Mouse (Mus musculus): ENCODE results near the gene Gm11060. TPM values are rescaled to one million over a fixed set of nuclear protein-coding genes. Genes with fewer than 3 reads are reported as not detected.

The Gm11060 gene
- polyA plus RNA-seq, 1 experiment from 2014 or later, result not detected

DNA sequence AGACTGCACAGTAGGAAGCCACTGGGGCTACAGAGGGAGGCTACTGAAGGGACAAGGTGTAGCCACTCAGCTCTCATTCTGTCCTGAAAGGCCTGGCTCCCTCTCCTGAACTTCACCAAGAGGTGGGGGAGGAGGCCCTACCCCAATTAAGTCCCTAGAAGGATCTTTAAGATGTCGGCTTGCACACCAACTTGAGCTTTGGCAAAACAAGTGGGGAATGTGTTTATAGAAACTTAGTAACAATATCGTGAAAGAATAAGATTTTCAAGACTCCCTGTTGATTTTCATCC is 39.9 kb downstream of the Gm11060 start:
- Histone ChIP-seq H3K9me3 (no peaks in the 10 kb centered on the region), H3K4me1 (replicated peaks) (peaks cover 16% of the 10 kb centered on the region), H3K27ac (no peak overlapping the region), H3K9ac (replicated peaks) (no peak overlapping the region), H3K27me3 (peaks cover 98% of the 10 kb centered on the region), H3K4me2 (replicated peaks) (no peak overlapping the region), H3K4me3 (replicated peaks) (no peak overlapping the region), H3K36me3 (no peaks in the 10 kb centered on the region)
- no peak for ATAC-seq
- WGBS, result 4% methylated on average over 2 of the region's 2 CpGs

DNA sequence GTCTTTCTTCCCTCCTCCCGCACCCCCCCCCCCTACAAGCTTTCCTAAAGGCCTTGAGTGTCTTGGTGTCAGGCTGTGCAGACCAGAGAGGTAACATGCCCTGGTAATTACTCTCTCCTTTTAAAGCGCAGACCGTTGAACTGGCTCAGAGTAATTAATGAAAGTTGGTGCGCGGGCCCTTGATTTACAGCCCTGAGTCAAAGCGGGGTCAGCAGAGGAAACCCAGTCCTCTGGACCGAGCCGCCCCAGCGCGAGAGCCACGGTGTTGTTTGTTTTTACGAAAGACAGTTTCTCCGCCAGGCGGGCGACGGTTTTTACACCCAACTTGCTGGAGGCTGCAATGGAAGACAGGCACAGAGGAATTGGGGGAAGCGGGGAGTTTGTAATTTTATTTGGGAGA is 40.5 kb downstream of the Gm11060 start:
- H3K4me3 ChIP-seq (replicated peaks), result no peak overlapping the region
- no peak overlapping the region for H3K27ac ChIP-seq
- no peak for ATAC-seq
- under 1% methylated on average over 17 of the region's 17 CpGs for whole genome bisulfite sequencing
- peaks cover 11% of the 10 kb centered on the region; the same call in 1 of the 2 replicates for H3K4me1 ChIP-seq (replicated peaks)
- H3K27me3 ChIP-seq, result peaks cover 98% of the 10 kb centered on the region
- H3K9me3 ChIP-seq, result no peaks in the 10 kb centered on the region
- no peak overlapping the region for H3K9ac ChIP-seq (replicated peaks)
- no peaks in the 10 kb centered on the region for H3K36me3 ChIP-seq
- no peak overlapping the region for H3K4me2 ChIP-seq (replicated peaks)

DNA sequence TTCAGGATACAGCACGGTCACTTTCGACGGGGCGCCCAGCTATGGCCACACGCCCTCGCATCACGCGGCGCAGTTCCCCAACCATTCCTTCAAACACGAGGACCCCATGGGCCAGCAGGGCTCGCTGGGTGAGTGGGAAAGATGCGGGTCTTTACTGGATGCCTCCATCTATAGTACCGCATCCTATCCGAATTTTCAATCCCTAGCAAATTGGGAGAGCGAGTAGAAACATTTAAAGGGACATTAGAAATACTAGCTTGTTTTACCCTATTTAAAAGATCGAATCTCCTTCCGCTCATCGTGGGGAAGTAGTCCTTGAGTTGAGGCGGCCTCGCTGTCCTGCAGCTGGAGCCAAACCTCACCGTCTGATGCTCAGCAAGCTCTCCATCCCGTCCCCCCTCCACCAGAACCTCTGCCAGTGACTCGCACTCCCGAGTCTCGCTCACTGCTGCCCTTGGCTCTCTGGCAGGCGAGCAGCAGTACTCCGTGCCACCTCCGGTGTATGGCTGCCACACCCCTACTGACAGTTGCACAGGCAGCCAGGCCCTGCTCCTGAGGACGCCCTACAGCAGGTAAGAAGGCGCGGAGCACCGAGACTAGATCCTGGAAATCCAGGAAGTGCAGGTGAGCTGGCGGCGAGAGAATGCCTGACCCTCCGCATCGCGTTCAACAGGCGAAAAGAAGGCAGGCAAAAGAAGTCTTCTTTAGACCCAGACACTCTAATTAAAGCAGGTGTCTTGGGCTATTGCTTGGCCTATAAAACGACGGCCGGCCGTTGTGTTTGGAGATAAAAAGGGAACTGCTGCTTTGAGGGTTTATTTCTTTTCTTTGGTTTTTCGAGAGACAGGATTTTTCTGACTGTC is 41.3 kb downstream of the Gm11060 start:
- Histone ChIP-seq H3K4me3 (replicated peaks) (no peak overlapping the region), H3K27me3 (peaks cover 99% of the 10 kb centered on the region), H3K4me1 (replicated peaks) (peaks cover 9% of the 10 kb centered on the region; the same call in 1 of the 2 replicates), H3K4me2 (replicated peaks) (no peak overlapping the region), H3K36me3 (no peaks in the 10 kb centered on the region), H3K27ac (no peak overlapping the region), H3K9me3 (no peaks in the 10 kb centered on the region), H3K9ac (replicated peaks) (no peak overlapping the region)
- no peak for ATAC-seq
- WGBS, result under 1% methylated on average over 43 of the region's 43 CpGs

DNA sequence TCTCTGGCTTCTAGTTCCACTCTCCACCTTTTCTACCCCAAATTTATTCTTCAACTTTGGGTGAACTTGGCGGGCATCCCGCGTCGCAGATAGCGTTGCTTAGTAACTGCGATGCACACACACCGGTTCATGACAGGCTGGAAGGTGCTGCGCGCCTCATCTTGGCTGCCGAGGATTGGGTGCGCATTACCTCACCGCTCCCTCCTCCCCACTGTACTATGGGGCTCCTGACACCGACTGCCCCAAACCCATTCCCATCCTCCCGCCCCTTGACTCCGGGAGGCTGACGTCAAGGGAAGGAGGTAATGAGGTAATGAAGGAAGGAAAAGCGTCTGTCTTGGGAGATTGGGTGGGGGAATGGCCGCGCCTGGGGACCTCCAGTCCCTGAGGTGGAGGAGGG is 42.5 kb downstream of the Gm11060 start:
- Histone ChIP-seq H3K9me3 (no peaks in the 10 kb centered on the region), H3K9ac (replicated peaks) (no peak overlapping the region), H3K27me3 (peaks cover 99% of the 10 kb centered on the region), H3K4me2 (replicated peaks) (no peak overlapping the region), H3K4me1 (replicated peaks) (peaks cover 9% of the 10 kb centered on the region; the same call in 1 of the 2 replicates), H3K36me3 (no peaks in the 10 kb centered on the region), H3K4me3 (replicated peaks) (no peak overlapping the region), H3K27ac (no peak overlapping the region)
- 2% methylated on average over 19 of the region's 19 CpGs for WGBS
- ATAC-seq, result no peak

DNA sequence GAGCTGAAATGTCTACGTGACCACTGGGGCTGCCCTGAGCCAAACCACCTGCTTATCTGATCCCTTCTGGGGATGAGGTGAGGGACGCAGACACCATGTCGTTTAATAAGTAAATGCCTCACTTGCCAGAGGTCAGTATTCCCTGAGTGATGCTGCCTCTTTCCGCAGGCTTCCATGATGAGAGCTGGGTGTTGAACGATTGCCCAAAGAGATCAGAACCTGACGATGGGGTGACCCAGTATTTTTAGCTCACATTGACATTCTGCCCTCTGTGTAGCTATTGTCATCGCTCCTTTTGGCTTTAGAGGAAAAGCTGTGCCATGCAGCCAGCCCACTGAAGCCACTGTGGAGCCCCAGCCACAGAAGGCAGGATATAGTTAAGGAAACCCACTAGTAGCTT is 47.7 kb downstream of the Gm11060 start:
- no peak for ATAC-seq
- Histone ChIP-seq H3K4me3 (replicated peaks) (no peak overlapping the region), H3K27me3 (peaks cover 66% of the 10 kb centered on the region), H3K4me2 (replicated peaks) (no peak overlapping the region), H3K9ac (replicated peaks) (no peak overlapping the region), H3K4me1 (replicated peaks) (no peaks in the 10 kb centered on the region), H3K9me3 (no peaks in the 10 kb centered on the region), H3K27ac (no peak overlapping the region), H3K36me3 (no peaks in the 10 kb centered on the region)
- 83% methylated on average over 7 of the region's 7 CpGs for WGBS

DNA sequence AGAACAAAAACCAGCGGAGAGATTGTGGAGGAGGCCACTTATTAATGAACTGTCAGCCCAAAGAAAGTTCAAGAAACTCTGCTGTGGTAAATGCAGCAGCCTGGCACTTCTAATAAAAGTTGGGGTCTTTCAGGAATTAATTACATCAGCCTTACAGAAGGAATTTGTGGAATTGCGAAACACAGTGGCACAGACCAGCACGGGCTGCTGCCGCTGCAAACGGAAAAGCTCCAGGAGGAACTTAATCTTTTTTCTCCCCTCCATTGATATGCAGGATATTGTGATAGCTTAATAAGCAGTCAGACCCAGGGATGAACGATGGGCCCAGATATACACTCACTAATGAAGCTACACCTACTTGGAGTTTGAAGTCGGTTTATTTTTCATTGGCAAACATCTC is 49.6 kb downstream of the Gm11060 start:
- Histone ChIP-seq H3K4me1 (replicated peaks) (no peaks in the 10 kb centered on the region), H3K27me3 (peaks cover 47% of the 10 kb centered on the region), H3K27ac (no peak overlapping the region), H3K4me3 (replicated peaks) (no peak overlapping the region), H3K36me3 (no peaks in the 10 kb centered on the region), H3K9me3 (no peaks in the 10 kb centered on the region), H3K9ac (replicated peaks) (no peak overlapping the region), H3K4me2 (replicated peaks) (no peak overlapping the region)
- no peak for ATAC-seq
- 51% methylated on average over 7 of the region's 7 CpGs for WGBS

Other genes starting within 250 kb of the Gm11060 start
- 0.15 and 0.42 TPM in 2 replicates for gene Prrg4, start 242.1 kb upstream of the Gm11060 start, polyA plus RNA-seq (2015; fragmentation: Nextera tagmentation; extraction: Ambion mirVana)
- 7.8 and 11.5 TPM in 2 replicates for gene Ccdc73, start 224.2 kb upstream of the Gm11060 start, polyA plus RNA-seq (2015; fragmentation: Nextera tagmentation; extraction: Ambion mirVana)
- gene Eif3m, start 74.9 kb upstream of the Gm11060 start, polyA plus RNA-seq (2015; fragmentation: Nextera tagmentation; extraction: Ambion mirVana), result 203 and 208 TPM in 2 replicates
- gene Wt1, start 34.5 kb downstream of the Gm11060 start, polyA plus RNA-seq (2015; fragmentation: Nextera tagmentation; extraction: Ambion mirVana), result 0.11 TPM in 1 of 2 replicates, not detected in the other
- not detected in 2 replicates for gene Them7, start 132.3 kb downstream of the Gm11060 start, polyA plus RNA-seq (2015; fragmentation: Nextera tagmentation; extraction: Ambion mirVana)

All from midbrain, embryonic 13.5 days (tissue).